Comparison of ENCODE assay signal across 8 mouse cellular contexts in genomic region chr5:12383133-12383959, GRCm38 (mm10). TPM values are rescaled to one million over a fixed set of nuclear protein-coding genes. Genes with fewer than 3 reads are reported as not detected.
A peak's percentile ranks its signal among the peaks of the same experiment; 100 is the strongest.
DNase-seq lines count a peak whose midpoint lies in the region; ATAC-seq lines count a peak whose summit lies in the region.

TSS of gene Sema3d (plus strand) at chr5:12383385.

- H3K4me3 ChIP-seq in forebrain, embryonic 16.5 days (replicated peaks; ENCODE audit: low read length), result peak within 1 kb of the TSS; percentile 63
- H3K4me3 ChIP-seq in liver, embryonic 13.5 days (replicated peaks), result peak within 1 kb of the TSS; percentile 47
- H3K4me3 ChIP-seq in neural tube, embryonic 11.5 days (ENCODE audit: low read depth, low read length), result peak within 1 kb of the TSS; percentile 58

- ATAC-seq in forebrain, embryonic 16.5 days, result peak; percentile 98
- ATAC-seq in liver, embryonic 13.5 days (ENCODE audit: low read depth), result peak; percentile 63; the same call in 1 of the 2 replicates
- peak; percentile 95 for ATAC-seq in neural tube, embryonic 11.5 days (ENCODE audit: insufficient read depth, low FRiP score, low TSS enrichment)

- peak; percentile 25 for DNase-seq in CD4-positive, CD25-positive, alpha-beta regulatory T cell, adult 2 months (ENCODE audit: low read depth, low spot score)
- DNase-seq in cerebellum, adult 11-12 months, result peak; percentile 24
- peak; percentile 79 to 86 for DNase-seq in heart, postnatal 14 days
- DNase-seq in kidney, postnatal 4 days, result peak; percentile 88 to 91
- peak; percentile 9 for DNase-seq in liver, embryonic 13.5 days
- DNase-seq in neural tube, embryonic 11.5 days (ENCODE audit: low spot score), result peak; percentile 86
- DNase-seq in testis, postnatal 14 days (ENCODE audit: low spot score), result peak; percentile 51

- H3K9me3 ChIP-seq in forebrain, embryonic 16.5 days (ENCODE audit: control insufficient read depth, low read length), result no peaks in the 10 kb centered on the region
- no peaks in the 10 kb centered on the region for H3K9me3 ChIP-seq in liver, embryonic 13.5 days (replicated peaks)
- no peaks in the 10 kb centered on the region for H3K9me3 ChIP-seq in neural tube, embryonic 11.5 days (ENCODE audit: control insufficient read depth, low read length)

- H3K9ac ChIP-seq in forebrain, embryonic 16.5 days (replicated peaks; ENCODE audit: low read depth, low read length), result peak within 1 kb of the TSS; percentile 58
- 0 out of 2 replicates have a peak within 1 kb of the TSS, but pooled peaks have one; percentile 13 for H3K9ac ChIP-seq in liver, embryonic 13.5 days
- H3K9ac ChIP-seq in neural tube, embryonic 11.5 days (ENCODE audit: low read length), result peak within 1 kb of the TSS; percentile 54

- H3K36me3 ChIP-seq in forebrain, embryonic 16.5 days (ENCODE audit: control insufficient read depth, insufficient read depth), result no peaks in the 10 kb centered on the region
- no peaks in the 10 kb centered on the region for H3K36me3 ChIP-seq in liver, embryonic 13.5 days
- H3K36me3 ChIP-seq in neural tube, embryonic 11.5 days (ENCODE audit: control insufficient read depth, insufficient read depth, low read length), result no peaks in the 10 kb centered on the region

- peaks cover 9% of the 10 kb centered on the region for H3K4me1 ChIP-seq in forebrain, embryonic 16.5 days (replicated peaks; ENCODE audit: control insufficient read depth, insufficient read depth, low read length)
- no peaks in the 10 kb centered on the region for H3K4me1 ChIP-seq in liver, embryonic 13.5 days (replicated peaks)
- no peaks in the 10 kb centered on the region for H3K4me1 ChIP-seq in neural tube, embryonic 11.5 days (ENCODE audit: control insufficient read depth, insufficient read depth, low read length)

- intact Hi-C loops in heart, postnatal 14 days (cut with DNase I), result loop anchor here (2.0 to 10.0 kb wide), 2 partner anchors 121 to 353 kb away; no protein-coding TSS in a partner anchor

- H3K27me3 ChIP-seq in forebrain, embryonic 16.5 days (replicated peaks; ENCODE audit: control insufficient read depth, insufficient read depth, low read length), result peaks cover 2% of the 10 kb centered on the region
- H3K27me3 ChIP-seq in liver, embryonic 13.5 days, result peaks cover 28% of the 10 kb centered on the region
- no peaks in the 10 kb centered on the region for H3K27me3 ChIP-seq in neural tube, embryonic 11.5 days (ENCODE audit: control insufficient read depth, insufficient read depth, low read length)

- WGBS in forebrain, embryonic 16.5 days, result 0% methylated on average over 46 of the region's 49 CpGs
- WGBS in liver, embryonic 13.5 days (ENCODE audit: insufficient replicate concordance), result 2% methylated on average over 49 of the region's 49 CpGs
- under 1% methylated on average over 49 of the region's 49 CpGs for WGBS in neural tube, embryonic 11.5 days

- no peak within 1 kb of the TSS for H3K27ac ChIP-seq in forebrain, embryonic 16.5 days (ENCODE audit: low read length)
- H3K27ac ChIP-seq in liver, embryonic 13.5 days, result no peak within 1 kb of the TSS
- H3K27ac ChIP-seq in neural tube, embryonic 11.5 days (ENCODE audit: low read depth, low read length), result no peak within 1 kb of the TSS

- H3K4me2 ChIP-seq in forebrain, embryonic 16.5 days (ENCODE audit: low read length), result peak within 1 kb of the TSS; percentile 96
- peak within 1 kb of the TSS; percentile 56 for H3K4me2 ChIP-seq in liver, embryonic 13.5 days
- peak within 1 kb of the TSS; percentile 94 for H3K4me2 ChIP-seq in neural tube, embryonic 11.5 days (ENCODE audit: low read depth)

RNA-seq across cellular contexts. Expression of gene Sema3d, which starts in this region (rescaled TPM):
- polyA plus RNA-seq in forebrain, embryonic 16.5 days (2015; fragmentation: Nextera tagmentation; extraction: Ambion mirVana), result 1.8 and 2.3 TPM in 2 replicates
- total RNA-seq in heart, postnatal 14 days (2021), result 1 to 10 TPM; 6.9 to 7.9 TPM
- polyA plus RNA-seq in liver, embryonic 13.5 days (2015; fragmentation: Nextera tagmentation; extraction: Ambion mirVana), result 1.3 TPM in 2 replicates
- polyA plus RNA-seq in neural tube, embryonic 11.5 days (2014; fragmentation: Nextera tagmentation; extraction: Ambion mirVana), result 7.7 and 10.0 TPM in 2 replicates

Comparison
In these comparisons a context has a peak if more than half of its experiments do, and no peak if none do; other contexts are left out.
1. DNase-seq: peak in every context shown above with its lines; median percentile 90 in kidney, postnatal 4 days; 86 in neural tube, embryonic 11.5 days; 82 in heart, postnatal 14 days; 51 in testis, postnatal 14 days; 25 in CD4-positive, CD25-positive, alpha-beta regulatory T cell, adult 2 months; 24 in cerebellum, adult 11-12 months; 9 in liver, embryonic 13.5 days.